In genomic region chr2:27886148-27886551, GRCm38 (mm10) we compare ENCODE assay signal across 8 mouse cellular contexts. TPM values are rescaled to one million over a fixed set of nuclear protein-coding genes. Genes with fewer than 3 reads are reported as not detected.
A peak's percentile ranks its signal among the peaks of the same experiment; 100 is the strongest.
DNase-seq lines count a peak whose midpoint lies in the region; ATAC-seq and TF ChIP-seq lines count a peak whose summit lies in the region.

Col5a1 (plus strand) TSS chr2:27886425.

- no peak for TF ChIP-seq RAD21 in MEL (IDR thresholded peaks at IDR 0.05; ENCODE audit: low read depth, low read length)

- TF ChIP-seq CTCF in MEL (IDR thresholded peaks at IDR 0.05 in 2 of 3, conservative IDR thresholded peaks at IDR 0.05 in 1 of 3; ENCODE audit: control insufficient read depth in 1 of 3, insufficient read depth in 1 of 3, low read depth in 2 of 3, low read length in 3 of 3, poor library complexity in 1 of 3, severe bottlenecking in 1 of 3): no peak
- TF ChIP-seq CTCF in kidney, postnatal 0 days (IDR thresholded peaks at IDR 0.05; ENCODE audit: low read depth): no peak
- no peak for TF ChIP-seq CTCF in small intestine, adult 2 months (IDR thresholded peaks at IDR 0.05; ENCODE audit: extremely low read depth, insufficient read length, insufficient replicate concordance, low read depth, low read length)

- no peaks in the 10 kb centered on the region for H3K4me1 ChIP-seq in MEL (ENCODE audit: control insufficient read depth in 1 of 2, insufficient read depth in 2 of 2, low read length in 2 of 2)
- peaks cover 60% of the 10 kb centered on the region for H3K4me1 ChIP-seq in embryonic facial prominence, embryonic 13.5 days
- peaks cover 57% of the 10 kb centered on the region for H3K4me1 ChIP-seq in heart, embryonic 13.5 days
- peaks cover 15% of the 10 kb centered on the region; the same call in 1 of the 2 replicates for H3K4me1 ChIP-seq in kidney, postnatal 0 days (replicated peaks; ENCODE audit: insufficient read depth, low read length)
- no peaks in the 10 kb centered on the region; the same call in 1 of the 2 replicates for H3K4me1 ChIP-seq in small intestine, adult 2 months (ENCODE audit: control insufficient read depth, insufficient read depth, insufficient read length, low read length)

- no peaks in the 10 kb centered on the region; a peak in 1 of 4 replicates for H3K27me3 ChIP-seq in MEL (ENCODE audit: control insufficient read depth in 1 of 2, insufficient read depth in 2 of 2, low read length in 2 of 2)
- no peaks in the 10 kb centered on the region for H3K27me3 ChIP-seq in embryonic facial prominence, embryonic 13.5 days
- H3K27me3 ChIP-seq in heart, embryonic 13.5 days (replicated peaks): peaks cover 15% of the 10 kb centered on the region; the same call in 1 of the 2 replicates
- H3K27me3 ChIP-seq in kidney, postnatal 0 days (ENCODE audit: insufficient read depth, low read length): no peaks in the 10 kb centered on the region
- peaks cover 20% of the 10 kb centered on the region for H3K27me3 ChIP-seq in small intestine, adult 2 months (ENCODE audit: control insufficient read depth, insufficient read depth, low read length)

- H3K27ac ChIP-seq in MEL (ENCODE audit: control insufficient read depth, low read depth, low read length): no peak within 1 kb of the TSS
- peak within 1 kb of the TSS; percentile 98 for H3K27ac ChIP-seq in embryonic facial prominence, embryonic 13.5 days
- peak within 1 kb of the TSS; percentile 91 for H3K27ac ChIP-seq in heart, embryonic 13.5 days (replicated peaks)
- peak within 1 kb of the TSS; percentile 61 for H3K27ac ChIP-seq in kidney, postnatal 0 days
- peak within 1 kb of the TSS; percentile 70; the same call in 1 of the 2 replicates for H3K27ac ChIP-seq in small intestine, adult 2 months (ENCODE audit: insufficient read depth, low read depth, low read length)

- H3K4me3 ChIP-seq in MEL (ENCODE audit: control insufficient read depth in 1 of 2, insufficient read depth in 1 of 2, low read depth in 2 of 2, low read length in 2 of 2): no peak within 1 kb of the TSS
- H3K4me3 ChIP-seq in embryonic facial prominence, embryonic 13.5 days: peak within 1 kb of the TSS; percentile 88
- peak within 1 kb of the TSS; percentile 76 for H3K4me3 ChIP-seq in heart, embryonic 13.5 days
- peak within 1 kb of the TSS; percentile 58 for H3K4me3 ChIP-seq in kidney, postnatal 0 days (replicated peaks; ENCODE audit: low read depth, low read length)
- H3K4me3 ChIP-seq in small intestine, adult 2 months (ENCODE audit: low read depth, low read length): peak within 1 kb of the TSS; percentile 65

- H3K4me2 ChIP-seq in embryonic facial prominence, embryonic 13.5 days: peak within 1 kb of the TSS; percentile 96
- H3K4me2 ChIP-seq in heart, embryonic 13.5 days: peak within 1 kb of the TSS; percentile 91
- peak within 1 kb of the TSS; percentile 91 for H3K4me2 ChIP-seq in kidney, postnatal 0 days (ENCODE audit: low read length)

- peak; percentile 88 for ATAC-seq in embryonic facial prominence, embryonic 13.5 days (ENCODE audit: insufficient number of reproducible peaks, insufficient read depth, low FRiP score, low TSS enrichment, low read depth)
- ATAC-seq in heart, embryonic 13.5 days (ENCODE audit: extremely low read depth, insufficient number of reproducible peaks, low FRiP score, low TSS enrichment): peak; percentile 78; the same call in 1 of the 2 replicates
- peak; percentile 82 for ATAC-seq in kidney, postnatal 0 days (replicated peaks; ENCODE audit: low FRiP score, low read depth)
- no peak for ATAC-seq in megakaryocyte-erythroid progenitor cell, adult 5-6 weeks (replicated peaks; ENCODE audit: low FRiP score, low TSS enrichment, poor library complexity, severe bottlenecking)

- under 1% methylated on average over 42 of the region's 45 CpGs for WGBS in embryonic facial prominence, embryonic 13.5 days
- WGBS in heart, embryonic 13.5 days: 0% methylated on average over 35 of the region's 45 CpGs
- WGBS in kidney, postnatal 0 days: under 1% methylated on average over 43 of the region's 45 CpGs
- 1% methylated on average over 45 of the region's 45 CpGs for WGBS in small intestine, adult 2 months

- no peaks in the 10 kb centered on the region for H3K79me2 ChIP-seq in MEL (ENCODE audit: control insufficient read depth, insufficient read depth, low read length, poor library complexity)

- no peak for TF ChIP-seq POLR2A in MEL (IDR thresholded peaks at IDR 0.05; ENCODE audit: control insufficient read depth in 1 of 2, insufficient read depth in 1 of 2, low read depth in 1 of 2, low read length in 2 of 2, poor library complexity in 1 of 2)
- TF ChIP-seq POLR2A in small intestine, adult 2 months (IDR thresholded peaks at IDR 0.05; ENCODE audit: low read depth, low read length): no peak

- DNase-seq in 3134 (ENCODE audit: extremely low read depth, insufficient read length, low spot score): peak; percentile 90
- DNase-seq in MEL (ENCODE audit: low read depth, low spot score): no peak
- peak; percentile 89 for DNase-seq in kidney, postnatal 0 days (ENCODE audit: low spot score)
- DNase-seq in lung, postnatal 36 days: peak; percentile 82

- no peak for TF ChIP-seq EP300 in MEL (IDR thresholded peaks at IDR 0.05; ENCODE audit: low read depth in 1 of 2, low read length in 2 of 2)

- no peaks in the 10 kb centered on the region for H3K36me3 ChIP-seq in MEL (ENCODE audit: control insufficient read depth in 1 of 2, insufficient read depth in 2 of 2, low read length in 2 of 2)
- peaks cover 11% of the 10 kb centered on the region; the same call in 1 of the 2 replicates for H3K36me3 ChIP-seq in embryonic facial prominence, embryonic 13.5 days
- 0 out of 2 replicates have a peak, but pooled peaks cover 3% of the 10 kb centered on the region for H3K36me3 ChIP-seq in heart, embryonic 13.5 days
- H3K36me3 ChIP-seq in kidney, postnatal 0 days (ENCODE audit: insufficient read depth, low read length): no peaks in the 10 kb centered on the region
- no peaks in the 10 kb centered on the region for H3K36me3 ChIP-seq in small intestine, adult 2 months (ENCODE audit: control insufficient read depth, insufficient read depth, low read length)

- H3K9ac ChIP-seq in MEL (ENCODE audit: control insufficient read depth, low read depth, low read length, poor library complexity, severe bottlenecking): no peak within 1 kb of the TSS
- peak within 1 kb of the TSS; percentile 94 for H3K9ac ChIP-seq in embryonic facial prominence, embryonic 13.5 days
- peak within 1 kb of the TSS; percentile 92 for H3K9ac ChIP-seq in heart, embryonic 13.5 days
- peak within 1 kb of the TSS; percentile 69 for H3K9ac ChIP-seq in kidney, postnatal 0 days (ENCODE audit: low read depth, low read length)

- H3K9me3 ChIP-seq in MEL (replicated peaks; ENCODE audit: insufficient read depth, low read length): no peaks in the 10 kb centered on the region
- no peaks in the 10 kb centered on the region for H3K9me3 ChIP-seq in embryonic facial prominence, embryonic 13.5 days
- no peaks in the 10 kb centered on the region for H3K9me3 ChIP-seq in heart, embryonic 13.5 days
- H3K9me3 ChIP-seq in kidney, postnatal 0 days (replicated peaks; ENCODE audit: low read length): no peaks in the 10 kb centered on the region

TF ChIP-seq in MEL, 35 proteins besides CTCF, POLR2A, EP300 and RAD21:
- TF ChIP-seq MAFK (IDR thresholded peaks at IDR 0.05; ENCODE audit: borderline replicate concordance, low read depth, low read length) (no peak), SMC3 (IDR thresholded peaks at IDR 0.05; ENCODE audit: low read depth, low read length) (no peak), KAT2A (conservative IDR thresholded peaks at IDR 0.05; ENCODE audit: low read depth, low read length) (no peak), MYC (IDR thresholded peaks at IDR 0.05; ENCODE audit: low read depth, low read length) (no peak), MYB (IDR thresholded peaks at IDR 0.05; ENCODE audit: low read depth, low read length) (no peak), CHD2 (IDR thresholded peaks at IDR 0.05; ENCODE audit: low read length) (no peak), JUND (IDR thresholded peaks at IDR 0.05; ENCODE audit: low read depth, low read length) (no peak), GATA1 (IDR thresholded peaks at IDR 0.05; ENCODE audit: low read depth, low read length) (no peak), RCOR1 (IDR thresholded peaks at IDR 0.05; ENCODE audit: low read depth, low read length) (no peak), SIN3A (IDR thresholded peaks at IDR 0.05; ENCODE audit: low read length) (no peak), POLR2AphosphoS2 (IDR thresholded peaks at IDR 0.05; ENCODE audit: low read length) (no peak), MAX (IDR thresholded peaks at IDR 0.05; ENCODE audit: low read length) (no peak), TAL1 (IDR thresholded peaks at IDR 0.05; ENCODE audit: low read length) (no peak), TBP (IDR thresholded peaks at IDR 0.05; ENCODE audit: low read depth, low read length) (no peak), NELFE (IDR thresholded peaks at IDR 0.05; ENCODE audit: low read depth, low read length) (no peak), ZNF384 (IDR thresholded peaks at IDR 0.05; ENCODE audit: low read depth, low read length) (no peak)

RNA-seq across cellular contexts. Expression of gene Col5a1, which starts in this region (rescaled TPM):
- 30.3 and 31.1 TPM in 2 replicates for total RNA-seq in MEL (2012; rRNA removed)
- polyA plus RNA-seq in MEL (2012; ENCODE audit: insufficient read depth in 1 of 2, insufficient read length in 2 of 2, low read depth in 1 of 2, low replicate concordance in 2 of 2, missing spikeins in 1 of 2): 10 to 100 TPM in 1 of 2 experiments, not detected in 1; 75.5 TPM
- polyA plus RNA-seq in embryonic facial prominence, embryonic 13.5 days (2015; fragmentation: Nextera tagmentation; extraction: Ambion mirVana): 104 and 111 TPM in 2 replicates
- 44.3 and 48.8 TPM in 2 replicates for polyA plus RNA-seq in heart, embryonic 13.5 days (2015; fragmentation: Nextera tagmentation; extraction: Ambion mirVana)
- 33.2 and 36.5 TPM in 2 replicates for polyA plus RNA-seq in kidney, postnatal 0 days (2015; fragmentation: Nextera tagmentation; extraction: Ambion mirVana)
- 7.8 and 12.3 TPM in 2 replicates for polyA plus RNA-seq in small intestine, adult 2 months (2012; rRNA removed)
- 22.0 and 24.7 TPM in 2 replicates for total RNA-seq in megakaryocyte-erythroid progenitor cell, adult 5-6 weeks (2014; fragmentation: Nextera tagmentation)
- total RNA-seq in megakaryocyte-erythroid progenitor cell, adult 5-6 weeks (2017): 6.2 and 9.2 TPM in 2 replicates

Comparison
In these comparisons a context has a peak if more than half of its experiments do, and no peak if none do; other contexts are left out.
1. H3K4me3 ChIP-seq: peak in embryonic facial prominence, embryonic 13.5 days (single experiment), heart, embryonic 13.5 days (single experiment), kidney, postnatal 0 days (single experiment) and small intestine, adult 2 months (single experiment); none in MEL (0 of 2).
2. Peak in every context shown above with its lines, with median percentiles within 50 percentile points of each other: H3K4me2 ChIP-seq.